Mouse (Mus musculus) forebrain, embryonic 13.5 days (tissue): Measurements from ENCODE around the gene Fam166b. TPM values are rescaled to one million over a fixed set of nuclear protein-coding genes. Genes with fewer than 3 reads are reported as not detected.

ENCODE experiments used
- ATAC-seq: fragments of 200-750 bp; cut with Nextera tagmentation; 2 replicates; pipeline ENCODE4 v1.8.0; 2017
- H3K27ac ChIP-seq: fragments of 300-500 bp; sonication (generic); 2 replicates; pipeline ENCODE4 v1.5.1; 2015; ENCODE audit warnings: inconsistent platforms, mild to moderate bottlenecking, moderate library complexity
- H3K27me3 ChIP-seq: fragments of 300-500 bp; sonication (generic); 2 replicates; pipeline ENCODE4 v1.6.1; 2015; ENCODE audit warnings: mild to moderate bottlenecking, inconsistent platforms
- H3K36me3 ChIP-seq: fragments of 300-500 bp; sonication (generic); 2 replicates; pipeline ENCODE4 v1.6.1; 2015; ENCODE audit warnings: mild to moderate bottlenecking, inconsistent platforms; ENCODE audit not compliant: poor library complexity, severe bottlenecking
- H3K4me1 ChIP-seq: fragments of 300-500 bp; sonication (generic); 2 replicates; pipeline ENCODE4 v1.6.1; 2015; ENCODE audit warnings: inconsistent platforms
- H3K4me2 ChIP-seq: fragments of 300-500 bp; sonication (generic); 2 replicates; pipeline ENCODE4 v1.6.1; 2015; ENCODE audit warnings: inconsistent platforms, mild to moderate bottlenecking, moderate library complexity
- H3K4me3 ChIP-seq: fragments of 300-500 bp; sonication (generic); 2 replicates; pipeline ENCODE4 v1.5.1; 2015; ENCODE audit warnings: mild to moderate bottlenecking, inconsistent platforms
- H3K9ac ChIP-seq: fragments of 300-500 bp; sonication (generic); 2 replicates; pipeline ENCODE4 v1.6.1; 2015; ENCODE audit warnings: mild to moderate bottlenecking, inconsistent platforms
- H3K9me3 ChIP-seq: fragments of 300-500 bp; sonication (generic); replicated peaks from 2 replicates; pipeline ENCODE4 v1.6.1; 2016; ENCODE audit warnings: inconsistent platforms
- WGBS: fragments of 180-500 bp; shearing (Covaris S2); methylation state at CpG from one replicate; pipeline ENCODE4 v1.1.7; 2015; 5-methylcytosine and 5-hydroxymethylcytosine counted together
- polyA plus RNA-seq: library from polyadenylated mRNA; unstranded; fragments of >200 nt; fragmentation: Nextera tagmentation; extraction: Ambion mirVana; gene quantifications from 2 replicates; pipeline ENCODE4 v1.2.1, GENCODE M21; 2015

Gene Fam166b
- polyA plus RNA-seq, 1 experiment from 2014 or later: 0.31 TPM

GRCm38 (mm10) chr4:43416071-43416490 is 12.9 kb downstream of the Fam166b start:
- no peaks in the 10 kb centered on the region for H3K9me3 ChIP-seq
- 96% methylated on average over 22 of the region's 22 CpGs for WGBS

GRCm38 (mm10) chr4:43415221-43416070 is 13.5 kb downstream of the Fam166b start:
- Histone ChIP-seq H3K4me3 (no peak overlapping the region), H3K27me3 (no peaks in the 10 kb centered on the region), H3K9me3 (no peaks in the 10 kb centered on the region), H3K4me2 (no peak overlapping the region), H3K36me3 (peaks cover 46% of the 10 kb centered on the region), H3K9ac (no peak overlapping the region), H3K27ac (no peak overlapping the region), H3K4me1 (peaks cover 5% of the 10 kb centered on the region)
- ATAC-seq: no peak
- WGBS: 92% methylated on average over 29 of the region's 29 CpGs

More at GRCm38 (mm10) chr4:43416071-43416490, 12.9 kb downstream of the Fam166b start:
- ATAC-seq: no peak
- H3K27me3 ChIP-seq: no peaks in the 10 kb centered on the region
- H3K27ac ChIP-seq: no peak overlapping the region
- no peak overlapping the region for H3K4me2 ChIP-seq
- H3K4me3 ChIP-seq: no peak overlapping the region
- no peak overlapping the region for H3K9ac ChIP-seq
- peaks cover 5% of the 10 kb centered on the region for H3K4me1 ChIP-seq
- peaks cover 46% of the 10 kb centered on the region for H3K36me3 ChIP-seq

- H3K4me1 ChIP-seq: peaks cover 5% of the 10 kb centered on the region
- no peaks in the 10 kb centered on the region for H3K27me3 ChIP-seq
- H3K36me3 ChIP-seq: peaks cover 46% of the 10 kb centered on the region
- no peaks in the 10 kb centered on the region for H3K9me3 ChIP-seq
- H3K9ac ChIP-seq: no peak overlapping the region
- H3K27ac ChIP-seq: no peak overlapping the region
- no peak overlapping the region for H3K4me2 ChIP-seq
- WGBS: 89% methylated on average over 14 of the region's 14 CpGs
- 0 out of 2 replicates have a peak, but pooled peaks have one; percentile 30 for ATAC-seq
- no peak overlapping the region for H3K4me3 ChIP-seq
Observed at GRCm38 (mm10) chr4:43414761-43415160, 14.2 kb downstream of the Fam166b start.

- peaks cover 32% of the 10 kb centered on the region for H3K4me1 ChIP-seq
- peak overlapping the region; percentile 89 for H3K9ac ChIP-seq
- 67% methylated on average over 12 of the region's 12 CpGs for WGBS
- H3K36me3 ChIP-seq: no peaks in the 10 kb centered on the region
- no peaks in the 10 kb centered on the region for H3K9me3 ChIP-seq
- ATAC-seq: peak; percentile 59
- peak overlapping the region; percentile 65 for H3K4me2 ChIP-seq
- H3K27me3 ChIP-seq: no peaks in the 10 kb centered on the region
- H3K27ac ChIP-seq: peak overlapping the region; percentile 94
- H3K4me3 ChIP-seq: peak overlapping the region; percentile 57
Observed at GRCm38 (mm10) chr4:43407071-43407920, 21.6 kb downstream of the Fam166b start.

- Histone ChIP-seq H3K9ac (peak overlapping the region; percentile 89), H3K4me2 (peak overlapping the region; percentile 65), H3K4me1 (peaks cover 30% of the 10 kb centered on the region), H3K9me3 (no peaks in the 10 kb centered on the region), H3K4me3 (peak overlapping the region; percentile 57), H3K27me3 (no peaks in the 10 kb centered on the region), H3K27ac (peak overlapping the region; percentile 94), H3K36me3 (no peaks in the 10 kb centered on the region)
- ATAC-seq: peak; percentile 95
- WGBS: 1% methylated on average over 28 of the region's 28 CpGs
Observed at GRCm38 (mm10) chr4:43406162-43406971, 22.6 kb downstream of the Fam166b start.

GRCm38 (mm10) chr4:43404697-43405096 is 24.2 kb downstream of the Fam166b start:
- Histone ChIP-seq H3K9ac (no peak overlapping the region), H3K27me3 (no peaks in the 10 kb centered on the region), H3K36me3 (no peaks in the 10 kb centered on the region), H3K4me3 (no peak overlapping the region), H3K4me2 (no peak overlapping the region), H3K27ac (no peak overlapping the region), H3K9me3 (no peaks in the 10 kb centered on the region), H3K4me1 (peaks cover 35% of the 10 kb centered on the region)
- WGBS: 92% methylated on average over 10 of the region's 10 CpGs
- no peak for ATAC-seq

- Histone ChIP-seq H3K4me2 (no peak overlapping the region), H3K4me3 (no peak overlapping the region), H3K36me3 (no peaks in the 10 kb centered on the region), H3K9ac (no peak overlapping the region), H3K27ac (no peak overlapping the region), H3K27me3 (no peaks in the 10 kb centered on the region), H3K4me1 (peaks cover 31% of the 10 kb centered on the region), H3K9me3 (no peaks in the 10 kb centered on the region)
- 86% methylated on average over 9 of the region's 9 CpGs for WGBS
- no peak for ATAC-seq
Observed at GRCm38 (mm10) chr4:43402212-43402611, 26.7 kb downstream of the Fam166b start.

- no peaks in the 10 kb centered on the region for H3K9me3 ChIP-seq
- H3K4me1 ChIP-seq: peaks cover 27% of the 10 kb centered on the region
- no peak overlapping the region for H3K4me2 ChIP-seq
- H3K4me3 ChIP-seq: no peak overlapping the region
- H3K27ac ChIP-seq: no peak overlapping the region
- 84% methylated on average over 10 of the region's 10 CpGs for WGBS
- no peak overlapping the region for H3K9ac ChIP-seq
- H3K27me3 ChIP-seq: no peaks in the 10 kb centered on the region
- no peaks in the 10 kb centered on the region for H3K36me3 ChIP-seq
- ATAC-seq: no peak
Observed at GRCm38 (mm10) chr4:43401486-43401885, 27.4 kb downstream of the Fam166b start.

- Histone ChIP-seq H3K4me2 (no peak overlapping the region), H3K27me3 (no peaks in the 10 kb centered on the region), H3K9ac (no peak overlapping the region), H3K4me1 (peaks cover 24% of the 10 kb centered on the region), H3K36me3 (no peaks in the 10 kb centered on the region), H3K4me3 (no peak overlapping the region), H3K27ac (no peak overlapping the region), H3K9me3 (no peaks in the 10 kb centered on the region)
- peak; percentile 39; the same call in 1 of the 2 replicates for ATAC-seq
- WGBS: 18% methylated on average over 10 of the region's 10 CpGs
Observed at GRCm38 (mm10) chr4:43400976-43401375, 28.0 kb downstream of the Fam166b start.

GRCm38 (mm10) chr4:43399391-43400131 is 29.4 kb downstream of the Fam166b start:
- no peaks in the 10 kb centered on the region for H3K9me3 ChIP-seq
- peaks cover 20% of the 10 kb centered on the region for H3K4me1 ChIP-seq
- H3K36me3 ChIP-seq: no peaks in the 10 kb centered on the region
- H3K27me3 ChIP-seq: no peaks in the 10 kb centered on the region
- no peak overlapping the region for H3K4me2 ChIP-seq
- no peak overlapping the region for H3K27ac ChIP-seq
- H3K9ac ChIP-seq: no peak overlapping the region
- WGBS: 83% methylated on average over 31 of the region's 31 CpGs
- no peak for ATAC-seq
- no peak overlapping the region for H3K4me3 ChIP-seq

- no peak overlapping the region for H3K9ac ChIP-seq
- no peak overlapping the region for H3K27ac ChIP-seq
- peaks cover 20% of the 10 kb centered on the region for H3K4me1 ChIP-seq
- H3K4me3 ChIP-seq: no peak overlapping the region
- no peak overlapping the region for H3K4me2 ChIP-seq
- H3K36me3 ChIP-seq: no peaks in the 10 kb centered on the region
- WGBS: 60% methylated on average over 17 of the region's 17 CpGs
- no peaks in the 10 kb centered on the region for H3K9me3 ChIP-seq
- 0 out of 2 replicates have a peak, but pooled peaks have one; percentile 19 for ATAC-seq
- no peaks in the 10 kb centered on the region for H3K27me3 ChIP-seq
Observed at GRCm38 (mm10) chr4:43398829-43399331, 30.1 kb downstream of the Fam166b start.
